Mouse (Mus musculus) splenic B cell, adult 2 months (primary cell): ENCODE data around the gene Psmd7.
A peak's percentile ranks its signal among the peaks of the same experiment; 100 is the strongest.
"Not testable (repeated sequence)": the region's sequence is repeated elsewhere in the genome, so short reads cannot be mapped to it uniquely, and the experiment has no call there.

ENCODE experiments used
- DNase-seq: peaks from one replicate; pipeline ENCODE4 v3.0.0-alpha.2; 2011; ENCODE audit warnings: low read depth, low spot score
- H3K27me3 ChIP-seq: 2 replicates; pipeline ENCODE4 v1.6.1; 2012; ENCODE audit warnings: mild to moderate bottlenecking, low read length, moderate library complexity, mixed read lengths; ENCODE audit not compliant: control insufficient read depth, poor library complexity, insufficient read depth, severe bottlenecking
- H3K36me3 ChIP-seq: 2 replicates; pipeline ENCODE4 v1.6.1; 2012; ENCODE audit warnings: mild to moderate bottlenecking, low read length, moderate library complexity, mixed read lengths; ENCODE audit not compliant: control insufficient read depth, poor library complexity, insufficient read depth, severe bottlenecking

Gene Psmd7

DNA sequence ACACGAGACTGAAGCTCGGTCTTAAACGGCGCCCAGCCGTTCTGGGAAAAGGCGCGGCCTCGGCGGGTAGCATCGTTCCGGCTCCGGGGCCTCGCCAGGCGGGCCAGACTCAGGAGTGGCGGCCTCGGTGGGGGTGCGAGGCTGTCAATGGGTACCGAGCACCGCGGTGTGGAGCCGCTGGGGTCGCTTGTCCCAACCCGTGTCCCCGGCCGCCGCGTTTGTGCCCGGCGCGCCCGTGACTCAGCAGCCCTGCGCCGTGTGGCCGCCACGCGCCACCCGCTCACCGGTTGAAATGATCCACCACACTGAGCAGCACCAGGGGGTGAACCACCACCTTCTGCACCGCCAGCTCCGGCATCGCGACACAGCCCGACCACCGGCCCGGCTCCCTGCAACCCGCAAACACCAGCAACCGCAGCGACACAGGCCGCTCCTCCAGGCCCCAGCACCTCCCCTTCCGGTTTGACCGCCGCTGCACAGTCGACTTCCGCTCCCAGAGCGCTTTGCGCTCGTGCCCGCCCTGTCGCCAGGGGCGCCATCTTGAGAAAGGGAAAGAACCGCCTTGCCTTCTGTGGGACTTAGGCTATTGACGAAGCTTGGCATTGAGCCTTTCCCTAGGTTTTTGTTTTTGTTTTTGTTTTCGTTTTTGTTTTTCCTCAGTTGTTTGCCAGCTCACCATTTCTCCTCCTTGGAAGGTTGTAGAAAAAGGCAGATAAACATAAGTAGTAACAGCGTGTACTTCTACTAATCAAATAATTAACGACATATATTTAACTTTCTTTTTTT, at the start of gene Psmd7:
TSS of gene Psmd7 (minus strand) at position 470 of the 786 bp plus-strand sequence.
- Histone ChIP-seq H3K36me3 (peaks cover 6% of the 10 kb centered on the region), H3K27me3 (no peaks in the 10 kb centered on the region)
- peak; percentile 93 for DNase-seq

DNA sequence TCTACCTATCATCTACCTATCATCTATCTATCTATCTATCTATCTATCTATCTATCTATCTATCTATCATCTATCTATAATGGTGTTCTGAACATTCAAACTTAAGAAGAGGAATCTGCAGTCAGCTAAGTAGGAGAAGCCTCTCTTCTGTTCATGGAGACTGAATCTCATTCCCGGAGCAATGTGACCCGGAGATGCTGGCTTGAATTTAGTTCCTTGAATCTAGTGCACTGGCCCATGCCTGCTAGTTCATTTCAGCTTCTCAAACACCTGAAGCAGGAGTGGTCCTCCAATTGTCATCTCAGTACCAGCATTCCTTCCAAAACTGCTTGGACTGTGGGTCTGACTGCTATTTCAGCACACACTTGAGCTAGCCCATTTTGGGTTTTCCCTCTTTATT, 45.5 kb upstream of the Psmd7 start:
- H3K36me3 ChIP-seq, result no peaks in the 10 kb centered on the region
- no peak for DNase-seq
- H3K27me3 ChIP-seq, result no peaks in the 10 kb centered on the region

DNA sequence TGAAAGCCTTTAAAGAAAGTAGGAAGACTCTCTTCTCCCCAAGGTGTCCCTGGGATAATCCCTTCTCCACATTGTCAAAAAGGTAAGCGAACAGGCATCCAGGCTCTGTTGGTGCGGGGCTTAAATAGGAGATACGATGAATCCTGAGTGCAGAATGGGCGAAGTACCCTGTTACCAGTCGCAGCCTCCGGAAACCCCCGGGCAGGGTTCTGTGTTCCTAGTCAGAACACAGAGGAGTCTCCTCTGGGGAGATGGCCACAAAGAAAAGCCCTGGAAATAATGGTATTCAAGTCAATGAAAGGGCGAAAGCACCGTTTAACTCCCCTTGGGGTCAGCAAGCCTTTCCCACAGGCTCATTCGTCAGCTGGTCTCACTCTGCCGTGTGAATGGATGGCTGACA, 41.4 kb upstream of the Psmd7 start:
- H3K36me3 ChIP-seq, result no peaks in the 10 kb centered on the region
- no peak for DNase-seq
- no peaks in the 10 kb centered on the region for H3K27me3 ChIP-seq

DNA sequence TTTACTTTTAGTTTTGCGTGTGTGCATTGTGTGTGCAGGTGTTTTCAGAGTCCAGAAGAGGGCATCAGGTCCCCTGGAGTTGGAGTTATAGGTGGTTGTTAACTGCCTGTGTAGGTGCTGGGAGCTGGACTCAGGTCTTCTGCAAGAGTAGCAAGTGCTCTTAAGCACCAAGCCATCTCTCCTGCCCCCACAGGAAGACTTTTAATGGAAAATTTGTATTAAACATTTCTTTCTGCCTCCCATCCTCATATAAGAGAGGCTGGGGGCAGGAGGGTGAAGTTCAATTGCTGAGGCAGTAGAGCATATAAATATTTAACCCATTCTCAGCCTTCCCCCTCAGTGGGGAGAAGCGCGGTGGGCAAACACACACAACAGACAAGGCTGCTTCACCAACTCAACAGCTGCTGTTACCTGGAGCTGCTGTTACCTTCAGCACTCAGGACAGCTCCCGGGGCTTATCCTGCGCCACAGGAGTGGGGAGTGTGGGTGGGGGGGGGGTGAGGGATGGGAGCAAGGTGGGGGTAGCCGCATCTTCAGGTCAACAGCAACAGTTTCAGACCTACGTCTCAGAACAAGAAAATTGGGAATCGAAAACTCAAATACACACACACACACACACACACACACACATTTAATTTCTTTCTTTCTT, 40.4 kb upstream of the Psmd7 start:
- no peaks in the 10 kb centered on the region for H3K36me3 ChIP-seq
- no peaks in the 10 kb centered on the region for H3K27me3 ChIP-seq
- no peak for DNase-seq

DNA sequence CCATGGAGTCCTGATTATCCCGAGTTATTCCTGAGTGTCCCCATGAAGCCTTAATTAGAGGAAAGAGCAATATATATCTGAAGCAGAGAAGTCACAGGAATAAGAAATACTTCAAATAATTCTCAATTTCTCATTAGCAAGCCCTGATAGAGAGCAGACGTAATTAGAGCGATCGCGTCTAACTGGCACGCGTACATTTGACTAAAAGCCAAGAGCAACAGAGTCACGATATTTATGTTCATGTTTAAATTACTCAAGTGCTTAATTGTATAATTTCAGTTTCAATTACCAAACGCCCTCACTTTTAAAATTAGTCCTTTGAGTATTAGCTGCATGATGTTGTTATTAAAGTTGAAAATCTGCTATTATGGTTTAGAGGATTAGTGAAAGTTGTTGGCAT, 39.6 kb upstream of the Psmd7 start:
- Histone ChIP-seq H3K36me3 (no peaks in the 10 kb centered on the region), H3K27me3 (no peaks in the 10 kb centered on the region)
- no peak for DNase-seq

DNA sequence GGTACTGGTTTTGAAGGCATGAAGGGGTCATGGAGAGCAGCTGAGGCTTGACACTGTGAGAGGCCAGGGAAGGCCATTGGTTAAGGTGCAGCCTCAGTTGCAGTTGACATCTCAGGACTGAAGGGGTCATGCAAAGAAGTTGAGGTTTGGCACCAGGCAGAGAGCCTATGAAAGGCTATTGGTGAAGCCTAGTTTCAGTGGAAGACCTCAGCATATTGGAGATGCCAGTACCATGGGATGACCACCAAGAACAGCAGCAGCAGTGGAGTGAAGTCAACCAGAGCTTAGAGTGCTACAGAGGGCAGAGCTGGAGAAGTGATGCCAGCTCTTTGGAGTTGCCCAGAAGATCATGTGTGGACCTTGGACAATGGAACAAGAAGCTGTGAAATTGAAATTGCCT, 36.0 kb upstream of the Psmd7 start:
- H3K36me3 ChIP-seq, DNase-seq, H3K27me3 ChIP-seq: not testable (repeated sequence)

DNA sequence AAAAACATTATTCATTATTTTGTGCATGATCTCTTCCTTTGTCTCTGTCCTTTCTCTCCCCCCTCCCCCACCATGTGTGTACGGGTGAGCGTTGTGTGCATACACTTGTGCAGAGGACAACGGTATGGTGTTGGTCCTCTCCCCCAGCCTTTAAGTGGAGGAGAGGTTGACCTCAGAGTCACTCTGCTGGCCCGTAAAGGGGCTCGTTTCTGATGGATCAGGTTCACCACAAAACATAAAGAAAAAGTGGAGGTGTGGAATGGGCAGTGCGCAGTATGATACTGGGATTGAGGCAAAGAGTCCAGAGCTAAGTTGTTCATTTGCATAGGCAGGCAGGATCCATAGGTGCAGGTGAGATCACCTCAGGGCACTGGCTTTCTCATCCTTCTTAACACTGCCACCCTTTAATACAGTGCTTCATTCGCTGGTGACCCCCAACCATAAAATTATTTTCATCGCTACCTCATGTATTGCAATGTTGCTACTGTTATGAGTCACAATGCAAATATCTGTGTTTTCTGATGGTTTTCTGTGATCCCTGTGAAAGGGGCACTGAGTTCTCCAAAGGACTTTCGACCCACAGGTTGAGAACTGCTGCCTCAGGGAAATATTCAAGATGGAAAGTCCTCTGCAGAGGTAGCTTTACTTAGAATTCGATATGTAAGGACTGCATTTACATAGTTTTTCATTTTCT, 33.8 kb upstream of the Psmd7 start:
- no peaks in the 10 kb centered on the region for H3K36me3 ChIP-seq
- H3K27me3 ChIP-seq, result no peaks in the 10 kb centered on the region
- no peak for DNase-seq

DNA sequence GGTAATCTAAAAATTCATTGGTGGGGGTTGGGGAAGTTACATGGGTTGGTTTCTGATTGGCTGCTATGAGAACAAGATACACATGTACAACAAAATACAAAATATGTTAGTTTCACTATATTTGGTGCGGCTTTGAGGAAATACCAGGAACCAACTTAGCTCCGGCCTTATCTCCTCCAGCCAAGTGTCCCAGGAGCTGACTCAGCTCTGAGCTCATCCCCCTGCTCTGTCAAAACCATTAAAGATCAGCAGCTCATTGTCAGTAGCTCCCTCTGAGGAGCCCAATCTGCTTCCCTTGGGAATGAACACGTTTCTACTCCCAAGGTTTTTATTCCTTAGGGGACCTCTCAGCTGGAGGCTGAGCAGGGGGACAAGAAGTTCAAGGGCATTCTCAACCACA, 32.9 kb upstream of the Psmd7 start:
- Histone ChIP-seq H3K27me3 (no peaks in the 10 kb centered on the region), H3K36me3 (no peaks in the 10 kb centered on the region)
- no peak for DNase-seq

DNA sequence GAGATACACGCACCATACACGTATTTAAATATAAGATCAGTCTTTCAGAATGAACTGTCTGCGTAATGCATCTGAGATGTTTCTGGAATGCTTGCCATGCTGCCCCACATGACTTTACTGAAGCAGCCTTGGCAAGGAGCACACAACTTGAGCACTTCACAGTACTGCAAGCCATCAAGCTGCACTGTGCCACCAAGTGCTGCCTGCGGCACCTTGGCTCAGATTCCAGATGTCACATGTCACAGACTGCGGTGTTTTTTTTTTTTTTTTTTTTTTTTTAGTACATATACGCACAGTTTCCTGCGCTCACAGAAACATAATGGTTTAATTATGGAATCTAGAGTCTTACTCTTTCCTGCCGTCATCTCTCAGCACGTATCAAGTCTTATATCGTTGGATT, 30.2 kb upstream of the Psmd7 start:
- Histone ChIP-seq H3K36me3 (no peaks in the 10 kb centered on the region), H3K27me3 (no peaks in the 10 kb centered on the region)
- DNase-seq, result no peak

DNA sequence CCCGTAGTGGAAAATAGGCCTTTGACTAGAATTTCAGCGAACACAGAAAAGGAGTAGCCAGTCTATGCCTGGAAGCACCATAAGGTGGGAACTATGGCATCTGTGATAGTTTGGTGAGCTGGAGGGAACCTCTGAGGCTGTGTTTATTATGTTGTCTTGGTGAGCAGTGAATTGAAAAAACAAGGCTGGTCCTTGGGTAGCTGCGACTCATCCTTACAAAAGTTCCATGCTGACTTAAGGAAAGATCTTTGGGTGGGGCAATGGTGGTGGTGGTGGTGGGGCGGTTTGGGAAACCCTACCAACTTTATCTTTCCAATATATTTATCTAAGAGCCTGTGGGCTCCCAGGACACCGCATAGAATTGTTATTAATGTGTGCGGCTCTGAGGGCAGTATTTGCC, 25.1 kb upstream of the Psmd7 start:
- no peak for DNase-seq
- no peaks in the 10 kb centered on the region for H3K27me3 ChIP-seq
- no peaks in the 10 kb centered on the region for H3K36me3 ChIP-seq

DNA sequence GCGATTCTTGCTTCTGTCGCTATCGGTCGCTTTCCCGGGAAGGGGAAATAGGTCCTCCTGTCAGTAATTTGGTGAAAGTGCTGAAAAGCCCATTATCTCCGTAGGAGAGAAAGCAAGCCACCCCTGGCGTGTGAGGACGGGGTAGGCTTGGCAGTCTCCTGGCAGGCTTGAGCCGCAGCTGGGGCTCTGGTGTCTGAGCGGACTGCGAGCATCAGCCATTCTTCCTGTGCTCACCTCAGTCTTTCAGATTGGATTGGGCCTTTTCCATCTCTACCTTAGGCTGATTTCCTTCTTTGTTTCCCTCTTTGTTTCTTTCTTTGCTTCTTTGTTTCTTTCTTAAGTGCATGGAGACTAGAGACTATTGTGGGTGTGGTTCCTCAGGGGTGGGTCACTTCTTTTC, 22.6 kb upstream of the Psmd7 start:
- H3K36me3 ChIP-seq, result no peaks in the 10 kb centered on the region
- DNase-seq, result no peak
- H3K27me3 ChIP-seq, result no peaks in the 10 kb centered on the region

DNA sequence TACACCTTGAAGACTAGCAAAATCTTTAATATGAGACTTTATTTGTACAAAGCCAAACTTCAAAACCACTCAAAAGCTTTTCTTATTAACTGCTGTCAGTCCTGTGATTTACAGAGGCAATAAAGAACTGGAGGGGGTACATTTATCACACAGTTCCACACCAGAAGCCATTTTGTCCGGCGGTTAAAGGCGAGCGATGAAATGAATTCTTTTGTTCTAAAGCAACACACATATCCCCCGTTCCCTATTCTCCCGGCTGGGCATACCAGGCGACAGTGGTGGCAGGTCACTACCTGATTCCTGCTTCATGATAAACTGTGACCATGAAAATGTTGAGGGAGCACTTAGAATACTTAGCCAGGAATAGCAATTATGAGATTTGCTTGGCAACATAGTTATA, 20.5 kb upstream of the Psmd7 start:
- no peak for DNase-seq
- Histone ChIP-seq H3K27me3 (no peaks in the 10 kb centered on the region), H3K36me3 (no peaks in the 10 kb centered on the region)

DNA sequence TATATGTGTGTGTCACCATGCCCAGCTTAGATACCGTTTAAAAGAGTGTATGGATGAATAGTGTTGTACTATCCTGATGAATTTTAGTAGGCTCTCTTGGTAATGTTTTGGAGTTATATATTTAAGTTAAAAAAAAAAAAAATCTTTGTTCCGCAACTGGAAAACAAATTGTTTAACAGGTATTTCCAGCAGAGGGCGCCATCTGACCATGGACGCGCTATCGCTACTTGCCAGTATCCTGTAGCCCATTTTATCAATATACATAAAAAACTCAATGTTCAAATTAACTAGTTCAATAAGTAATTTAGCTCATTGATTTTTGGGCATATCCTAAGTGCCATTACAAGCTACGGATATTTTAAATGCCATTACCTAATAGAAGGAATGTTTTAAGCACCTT, 14.8 kb upstream of the Psmd7 start:
- DNase-seq, result peak; percentile 78
- no peaks in the 10 kb centered on the region for H3K27me3 ChIP-seq
- H3K36me3 ChIP-seq, result no peaks in the 10 kb centered on the region

DNA sequence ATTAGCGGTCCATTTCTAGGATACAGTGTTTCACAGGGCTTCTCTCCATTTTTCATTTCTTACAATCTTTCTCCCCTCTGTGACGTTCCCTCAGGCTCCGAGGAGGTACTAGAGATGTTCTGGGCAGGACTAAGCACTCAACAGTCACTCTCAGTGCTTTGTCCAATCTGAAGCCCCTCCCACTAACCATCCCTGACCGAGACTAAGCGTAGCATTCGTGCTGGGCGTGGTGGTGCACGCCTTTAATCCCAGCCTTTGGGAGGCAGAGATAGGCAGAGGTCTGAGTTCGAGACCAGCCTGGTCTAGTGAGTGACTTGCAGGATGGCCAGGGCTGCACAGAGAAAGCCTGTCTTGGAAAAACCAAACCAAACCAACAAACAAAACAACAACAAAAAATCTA, 11.4 kb upstream of the Psmd7 start:
- H3K27me3 ChIP-seq, result no peaks in the 10 kb centered on the region
- no peak for DNase-seq
- H3K36me3 ChIP-seq, result no peaks in the 10 kb centered on the region

DNA sequence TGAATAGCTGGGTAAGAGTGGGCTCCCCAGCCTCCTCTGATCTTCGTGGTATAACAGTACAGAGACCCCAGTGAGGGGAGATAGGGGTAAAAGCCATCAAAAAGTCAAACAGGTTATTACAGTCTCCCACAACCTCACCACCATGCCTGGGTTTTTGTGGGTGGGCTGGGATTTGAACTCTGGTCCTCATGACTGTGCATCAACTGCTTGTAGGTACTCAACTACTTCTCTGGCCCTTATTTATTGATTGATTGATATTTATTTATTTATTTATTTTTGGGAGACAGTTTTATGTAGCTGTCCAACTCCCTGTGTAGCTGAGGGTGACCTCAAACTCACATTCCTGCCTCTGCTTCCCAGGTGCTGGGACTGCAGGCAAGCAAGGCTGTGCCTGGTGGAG, 9.5 kb upstream of the Psmd7 start:
- Histone ChIP-seq H3K36me3 (no peaks in the 10 kb centered on the region), H3K27me3 (no peaks in the 10 kb centered on the region)
- DNase-seq, result no peak
